Mouse (Mus musculus): ENCODE data around the gene Defb36.

GRCm38 (mm10) chr2:152629904-152630303, 25.8 kb downstream of the Defb36 start:
- no peak for TF ChIP-seq CTCF (IDR thresholded peaks at IDR 0.05; ENCODE audit: low read depth, low read length)
- no peak for TF ChIP-seq TAL1 (conservative IDR thresholded peaks at IDR 0.05; ENCODE audit: low read depth, low read length)
- TF ChIP-seq GATA2 (IDR thresholded peaks at IDR 0.05; ENCODE audit: borderline replicate concordance, low read depth, low read length), result no peak
- no peak for TF ChIP-seq GATA1 (IDR thresholded peaks at IDR 0.05; ENCODE audit: borderline replicate concordance, low read length)

Measured in G1E (cell line).